In the genomic region with DNA sequence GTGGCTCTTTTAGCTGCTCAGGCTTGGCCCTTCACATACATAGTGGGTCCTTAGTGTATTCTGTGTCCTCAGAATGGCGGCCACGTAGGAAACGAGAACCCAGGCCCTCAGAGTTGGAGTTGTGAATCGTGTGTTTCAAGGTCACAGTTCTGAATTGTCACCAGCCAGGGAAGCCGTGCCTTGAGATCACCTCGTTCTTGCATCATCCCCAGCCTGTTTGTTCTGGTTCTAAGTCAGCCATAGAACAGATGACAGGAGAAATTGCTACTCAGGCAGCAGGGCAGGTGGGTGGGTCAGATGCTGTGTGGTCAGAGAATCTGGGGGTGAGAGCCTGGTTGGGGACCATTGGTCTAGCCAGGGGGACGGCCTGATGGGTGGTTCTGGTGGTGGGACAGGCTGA, we compare ENCODE assay signal across 8 mouse cellular contexts.
DNase-seq lines count a peak whose midpoint lies in the region; ATAC-seq and TF ChIP-seq lines count a peak whose summit lies in the region.

No protein-coding gene starts in this region.

- H3K4me2 ChIP-seq in midbrain, embryonic 16.5 days (ENCODE audit: low read length): no peak overlapping the region
- H3K4me2 ChIP-seq in forebrain, embryonic 16.5 days (ENCODE audit: low read length): no peak overlapping the region
- H3K4me2 ChIP-seq in liver, postnatal 0 days (ENCODE audit: low read depth, low read length): no peak overlapping the region

- intact Hi-C loops in heart, postnatal 10 days (cut with DNase I): loop anchor here (2.0 to 5.0 kb wide), 2 partner anchors 30 to 308 kb away; no protein-coding TSS in a partner anchor

- H3K4me3 ChIP-seq in heart, embryonic 10.5 days: no peak overlapping the region
- H3K4me3 ChIP-seq in midbrain, embryonic 10.5 days: no peak overlapping the region
- no peak overlapping the region for H3K4me3 ChIP-seq in midbrain, embryonic 16.5 days (ENCODE audit: low read depth, low read length)
- no peak overlapping the region for H3K4me3 ChIP-seq in forebrain, embryonic 16.5 days (replicated peaks; ENCODE audit: low read length)
- no peak overlapping the region for H3K4me3 ChIP-seq in liver, postnatal 0 days (ENCODE audit: low read depth, low read length)

- H3K36me3 ChIP-seq in heart, embryonic 10.5 days: no peaks in the 10 kb centered on the region
- H3K36me3 ChIP-seq in midbrain, embryonic 10.5 days: no peaks in the 10 kb centered on the region
- no peaks in the 10 kb centered on the region for H3K36me3 ChIP-seq in midbrain, embryonic 16.5 days (ENCODE audit: control insufficient read depth, insufficient read depth, low read length)
- H3K36me3 ChIP-seq in forebrain, embryonic 16.5 days (ENCODE audit: control insufficient read depth, insufficient read depth): no peaks in the 10 kb centered on the region
- H3K36me3 ChIP-seq in liver, postnatal 0 days (replicated peaks; ENCODE audit: insufficient read depth, low read length): no peaks in the 10 kb centered on the region

- H3K9me3 ChIP-seq in heart, embryonic 10.5 days: no peaks in the 10 kb centered on the region
- H3K9me3 ChIP-seq in midbrain, embryonic 10.5 days (replicated peaks): no peaks in the 10 kb centered on the region
- H3K9me3 ChIP-seq in midbrain, embryonic 16.5 days (replicated peaks; ENCODE audit: control insufficient read depth, low read length, poor library complexity, severe bottlenecking): no peaks in the 10 kb centered on the region
- H3K9me3 ChIP-seq in forebrain, embryonic 16.5 days (ENCODE audit: control insufficient read depth, low read length): no peaks in the 10 kb centered on the region
- no peaks in the 10 kb centered on the region for H3K9me3 ChIP-seq in liver, postnatal 0 days (ENCODE audit: low read length)

- peak overlapping the region; percentile 87 for H3K27ac ChIP-seq in heart, embryonic 10.5 days
- H3K27ac ChIP-seq in midbrain, embryonic 10.5 days (replicated peaks): peak overlapping the region; percentile 84
- H3K27ac ChIP-seq in midbrain, embryonic 16.5 days (ENCODE audit: low read length): no peak overlapping the region; the same call in 1 of the 2 replicates
- H3K27ac ChIP-seq in forebrain, embryonic 16.5 days (ENCODE audit: low read length): no peak overlapping the region; the same call in 1 of the 2 replicates
- H3K27ac ChIP-seq in liver, postnatal 0 days (ENCODE audit: low read depth): peak overlapping the region; percentile 31; the same call in 1 of the 2 replicates

- no peaks in the 10 kb centered on the region for H3K27me3 ChIP-seq in heart, embryonic 10.5 days (ENCODE audit: insufficient read depth, poor library complexity, severe bottlenecking)
- peaks cover 38% of the 10 kb centered on the region for H3K27me3 ChIP-seq in midbrain, embryonic 10.5 days (ENCODE audit: low read depth, poor library complexity, severe bottlenecking)
- H3K27me3 ChIP-seq in midbrain, embryonic 16.5 days (ENCODE audit: control insufficient read depth, insufficient read depth, low read depth, low read length): no peaks in the 10 kb centered on the region
- no peaks in the 10 kb centered on the region for H3K27me3 ChIP-seq in forebrain, embryonic 16.5 days (replicated peaks; ENCODE audit: control insufficient read depth, insufficient read depth, low read length)
- H3K27me3 ChIP-seq in liver, postnatal 0 days (ENCODE audit: insufficient read depth, low read length): no peaks in the 10 kb centered on the region

- WGBS in heart, embryonic 10.5 days: 73% methylated on average over 7 of the region's 7 CpGs
- 86% methylated on average over 7 of the region's 7 CpGs for WGBS in midbrain, embryonic 10.5 days
- 81% methylated on average over 7 of the region's 7 CpGs for WGBS in midbrain, embryonic 16.5 days
- 83% methylated on average over 7 of the region's 7 CpGs for WGBS in forebrain, embryonic 16.5 days
- 65% methylated on average over 7 of the region's 7 CpGs for WGBS in liver, postnatal 0 days (ENCODE audit: insufficient replicate concordance)

- TF ChIP-seq EP300 in liver, postnatal 0 days (IDR thresholded peaks at IDR 0.05; ENCODE audit: low read depth): no peak

- no peak overlapping the region for H3K9ac ChIP-seq in midbrain, embryonic 16.5 days (ENCODE audit: low read depth, low read length)
- H3K9ac ChIP-seq in forebrain, embryonic 16.5 days (replicated peaks; ENCODE audit: low read depth, low read length): peak overlapping the region; percentile 8; the same call in 1 of the 2 replicates
- H3K9ac ChIP-seq in liver, postnatal 0 days (replicated peaks): no peak overlapping the region

- no peak for ATAC-seq in midbrain, embryonic 16.5 days
- ATAC-seq in forebrain, embryonic 16.5 days: no peak
- no peak for ATAC-seq in liver, postnatal 0 days

- no peak for DNase-seq in heart, embryonic 10.5 days (ENCODE audit: low spot score)
- no peak for DNase-seq in heart, postnatal 10 days
- DNase-seq in midbrain, embryonic 10.5 days (ENCODE audit: low spot score): no peak
- DNase-seq in liver, postnatal 0 days: no peak
- no peak for DNase-seq in kidney, adult 8-10 months
- DNase-seq in cerebellum, postnatal 36 days: no peak

- no peak for TF ChIP-seq CTCF in liver, postnatal 0 days (IDR thresholded peaks at IDR 0.05; ENCODE audit: low read depth)

- H3K4me1 ChIP-seq in heart, embryonic 10.5 days: peaks cover 91% of the 10 kb centered on the region
- H3K4me1 ChIP-seq in midbrain, embryonic 10.5 days: peaks cover 93% of the 10 kb centered on the region
- H3K4me1 ChIP-seq in midbrain, embryonic 16.5 days (ENCODE audit: control insufficient read depth, insufficient read depth, low read length): peaks cover 69% of the 10 kb centered on the region
- peaks cover 73% of the 10 kb centered on the region for H3K4me1 ChIP-seq in forebrain, embryonic 16.5 days (replicated peaks; ENCODE audit: control insufficient read depth, insufficient read depth, low read length)
- H3K4me1 ChIP-seq in liver, postnatal 0 days (ENCODE audit: insufficient read depth): peaks cover 56% of the 10 kb centered on the region

Comparison
In these comparisons a context has a peak if more than half of its experiments do, and no peak if none do; other contexts are left out.
1. H3K27ac ChIP-seq: peak in heart, embryonic 10.5 days (single experiment), midbrain, embryonic 10.5 days (single experiment) and liver, postnatal 0 days (single experiment); none in midbrain, embryonic 16.5 days (single experiment) and forebrain, embryonic 16.5 days (single experiment).